Mouse (Mus musculus): ENCODE data around the gene Sox1. TPM values are rescaled to one million over a fixed set of nuclear protein-coding genes. Genes with fewer than 3 reads are reported as not detected.

Sox1 gene
- polyA plus RNA-seq, 1 experiment from 2014 or later, result 2.5 TPM

DNA sequence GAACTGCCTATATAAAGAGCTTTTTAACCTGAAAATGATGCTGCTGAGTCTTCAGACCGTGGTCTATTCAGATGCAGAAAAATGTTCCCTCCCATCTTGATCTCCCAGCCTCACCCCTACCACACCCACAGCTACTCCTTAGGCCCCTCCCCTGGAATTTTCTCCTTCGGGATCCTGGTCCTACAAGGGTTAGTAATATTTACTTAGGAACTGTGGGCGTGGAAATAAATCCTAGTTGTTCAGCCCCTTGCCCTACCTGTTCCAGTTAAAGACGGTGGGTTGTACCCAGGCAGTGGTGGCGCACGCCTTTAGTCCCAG lies 36.6 kb downstream of the Sox1 start:
- Histone ChIP-seq H3K27ac (peak overlapping the region; percentile 96), H3K36me3 (no peaks in the 10 kb centered on the region), H3K27me3 (ENCODE audit: insufficient read depth, poor library complexity, severe bottlenecking) (peaks cover 88% of the 10 kb centered on the region), H3K9me3 (no peaks in the 10 kb centered on the region), H3K4me1 (replicated peaks) (peaks cover 84% of the 10 kb centered on the region), H3K4me3 (peak overlapping the region; percentile 58)
- no peak for DNase-seq (ENCODE audit: low spot score)
- 52% methylated on average over 6 of the region's 6 CpGs for WGBS

DNA sequence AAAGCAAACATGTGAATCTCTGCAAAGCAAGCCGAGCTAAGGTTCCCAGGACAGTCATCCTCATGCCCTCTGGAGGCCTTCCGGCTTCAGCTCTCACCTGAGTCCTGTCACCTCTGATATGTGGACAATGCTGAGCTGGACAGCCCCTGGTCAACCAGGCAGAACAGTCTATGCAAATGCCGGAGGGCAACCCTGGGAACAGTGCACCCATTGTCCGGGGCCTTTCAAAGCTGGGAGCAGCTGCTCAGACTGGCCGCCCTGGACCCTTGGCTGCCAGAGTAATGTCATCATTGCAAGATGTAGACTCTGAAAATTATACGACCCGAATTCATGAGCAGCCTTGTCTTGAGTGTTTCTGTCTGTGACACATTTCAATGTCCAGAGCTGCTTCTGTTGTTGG lies 37.5 kb downstream of the Sox1 start:
- Histone ChIP-seq H3K36me3 (no peaks in the 10 kb centered on the region), H3K9me3 (no peaks in the 10 kb centered on the region), H3K27ac (peak overlapping the region; percentile 96), H3K4me3 (peak overlapping the region; percentile 20; the same call in 1 of the 2 replicates), H3K27me3 (ENCODE audit: insufficient read depth, poor library complexity, severe bottlenecking) (peaks cover 79% of the 10 kb centered on the region), H3K4me1 (replicated peaks) (peaks cover 77% of the 10 kb centered on the region)
- WGBS, result 16% methylated on average over 7 of the region's 7 CpGs
- peak; percentile 83 for DNase-seq (ENCODE audit: low spot score)

GRCm38 (mm10) chr8:12434771-12435170 lies 39.7 kb downstream of the Sox1 start:
- H3K4me3 ChIP-seq, result no peak overlapping the region
- peak overlapping the region; percentile 96 for H3K27ac ChIP-seq
- no peaks in the 10 kb centered on the region for H3K36me3 ChIP-seq
- H3K9me3 ChIP-seq, result no peaks in the 10 kb centered on the region
- DNase-seq (ENCODE audit: low spot score), result no peak
- peaks cover 60% of the 10 kb centered on the region for H3K27me3 ChIP-seq (ENCODE audit: insufficient read depth, poor library complexity, severe bottlenecking)
- H3K4me1 ChIP-seq (replicated peaks), result peaks cover 66% of the 10 kb centered on the region
- 75% methylated on average over 3 of the region's 3 CpGs for WGBS

GRCm38 (mm10) chr8:12438021-12438420 lies 42.9 kb downstream of the Sox1 start:
- Histone ChIP-seq H3K27ac (no peak overlapping the region), H3K4me1 (replicated peaks) (peaks cover 38% of the 10 kb centered on the region), H3K27me3 (ENCODE audit: insufficient read depth, poor library complexity, severe bottlenecking) (peaks cover 31% of the 10 kb centered on the region), H3K9me3 (no peaks in the 10 kb centered on the region), H3K4me3 (no peak overlapping the region), H3K36me3 (no peaks in the 10 kb centered on the region)
- no peak for DNase-seq (ENCODE audit: low spot score)
- 95% methylated on average over 6 of the region's 6 CpGs for WGBS

DNA sequence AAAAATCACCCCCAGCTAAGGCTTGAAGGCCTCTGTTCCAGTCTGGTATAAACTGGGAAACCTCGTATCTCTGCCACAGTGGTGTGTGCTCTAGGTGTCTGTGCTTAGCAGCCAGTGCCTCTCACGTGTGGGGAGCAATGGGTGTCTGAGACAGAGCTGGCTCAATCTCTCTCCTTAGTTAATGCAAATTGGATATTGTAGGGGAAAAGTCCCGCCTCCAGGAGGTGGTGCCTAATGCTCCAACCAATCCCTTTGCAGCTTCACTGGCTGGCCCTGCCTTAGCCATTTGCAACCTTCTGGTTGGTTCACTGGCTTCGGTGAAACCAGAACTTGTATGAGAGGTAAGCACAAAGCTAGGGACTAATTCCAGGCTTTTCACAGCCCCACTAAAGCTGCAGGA lies 43.9 kb downstream of the Sox1 start:
- peak; percentile 37 for DNase-seq (ENCODE audit: low spot score)
- Histone ChIP-seq H3K36me3 (no peaks in the 10 kb centered on the region), H3K9me3 (no peaks in the 10 kb centered on the region), H3K4me1 (replicated peaks) (peaks cover 27% of the 10 kb centered on the region), H3K4me3 (no peak overlapping the region), H3K27ac (peak overlapping the region; percentile 53; the same call in 1 of the 2 replicates), H3K27me3 (ENCODE audit: insufficient read depth, poor library complexity, severe bottlenecking) (peaks cover 20% of the 10 kb centered on the region)
- WGBS, result 39% methylated on average over 4 of the region's 4 CpGs

- DNase-seq (ENCODE audit: low spot score), result no peak
- no peaks in the 10 kb centered on the region for H3K9me3 ChIP-seq
- H3K36me3 ChIP-seq, result no peaks in the 10 kb centered on the region
- H3K4me3 ChIP-seq, result no peak overlapping the region
- 90% methylated on average over 10 of the region's 10 CpGs for WGBS
- H3K27me3 ChIP-seq (ENCODE audit: insufficient read depth, poor library complexity, severe bottlenecking), result peaks cover 21% of the 10 kb centered on the region
- 0 out of 2 replicates have a peak overlapping the region, but pooled peaks have one; percentile 24 for H3K27ac ChIP-seq
- H3K4me1 ChIP-seq (replicated peaks), result peaks cover 19% of the 10 kb centered on the region
Observed at GRCm38 (mm10) chr8:12439846-12440245, 44.8 kb downstream of the Sox1 start.

GRCm38 (mm10) chr8:12440997-12441396 lies 45.9 kb downstream of the Sox1 start:
- no peaks in the 10 kb centered on the region for H3K9me3 ChIP-seq
- no peak overlapping the region for H3K4me3 ChIP-seq
- peaks cover 23% of the 10 kb centered on the region for H3K27me3 ChIP-seq (ENCODE audit: insufficient read depth, poor library complexity, severe bottlenecking)
- no peak overlapping the region for H3K27ac ChIP-seq
- 93% methylated on average over 4 of the region's 4 CpGs for WGBS
- H3K36me3 ChIP-seq, result no peaks in the 10 kb centered on the region
- no peak for DNase-seq (ENCODE audit: low spot score)
- H3K4me1 ChIP-seq (replicated peaks), result peaks cover 24% of the 10 kb centered on the region

DNA sequence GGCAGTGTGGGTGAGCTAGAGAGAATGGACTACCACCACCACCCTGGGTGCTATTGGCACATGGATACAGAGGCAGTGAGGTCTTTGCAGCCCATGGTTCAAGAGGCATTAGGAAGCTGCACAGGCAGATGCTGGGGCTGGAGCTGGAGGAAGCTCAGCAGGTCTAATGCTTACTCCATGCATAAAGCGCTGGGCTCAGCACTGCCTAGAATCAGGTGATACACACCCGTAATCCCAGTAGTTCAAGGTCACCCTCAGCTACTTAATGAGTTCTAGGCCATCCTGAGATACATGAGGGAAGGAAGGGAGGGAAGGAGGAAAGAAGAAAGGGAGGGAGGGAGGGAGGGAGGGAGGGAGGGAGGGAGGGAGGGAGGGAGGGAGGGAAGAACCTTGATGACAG lies 50.2 kb downstream of the Sox1 start:
- 71% methylated on average over 2 of the region's 2 CpGs for WGBS
- H3K36me3 ChIP-seq, result no peaks in the 10 kb centered on the region
- H3K27ac ChIP-seq, result no peak overlapping the region
- no peak overlapping the region for H3K4me3 ChIP-seq
- peaks cover 45% of the 10 kb centered on the region for H3K27me3 ChIP-seq (ENCODE audit: insufficient read depth, poor library complexity, severe bottlenecking)
- 0 out of 2 replicates have a peak, but pooled peaks cover 3% of the 10 kb centered on the region for H3K9me3 ChIP-seq
- no peak for DNase-seq (ENCODE audit: low spot score)
- H3K4me1 ChIP-seq (replicated peaks), result peaks cover 22% of the 10 kb centered on the region

DNA sequence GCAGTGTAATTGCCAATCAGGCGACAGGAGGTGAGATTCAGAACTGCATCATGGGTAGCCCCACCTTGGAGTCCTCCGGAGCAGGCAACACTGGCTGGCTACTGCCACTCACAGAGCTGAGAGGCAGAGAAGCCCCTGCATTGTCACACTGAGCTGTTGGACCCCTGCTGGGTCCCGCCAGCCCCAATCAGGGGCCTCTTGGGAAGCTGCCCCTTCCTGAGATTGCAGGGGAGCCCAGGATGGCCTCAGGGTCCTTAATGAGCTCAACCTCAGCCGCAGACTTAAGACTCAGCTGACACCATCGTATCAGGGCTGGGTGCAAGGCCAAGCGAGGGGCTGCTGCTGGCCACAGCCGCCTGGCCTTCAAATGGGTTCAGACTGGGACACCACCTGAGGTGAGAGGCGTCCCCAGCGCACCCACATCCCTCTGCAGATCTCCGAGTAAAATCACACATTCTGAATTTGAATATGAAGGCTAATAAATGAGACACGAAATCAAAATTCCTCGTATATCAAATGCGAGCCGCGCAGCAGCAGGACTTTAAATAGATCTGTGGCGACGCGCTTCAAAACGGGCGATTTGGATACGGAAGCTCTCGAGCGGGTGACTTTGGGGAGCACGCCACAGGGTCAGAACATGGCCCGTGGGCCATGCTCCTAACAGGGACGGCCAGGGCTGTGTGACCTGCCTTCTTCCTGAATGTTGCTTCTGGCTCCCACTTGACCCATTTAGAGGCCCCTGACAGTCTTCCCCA lies 51.0 kb downstream of the Sox1 start:
- H3K27me3 ChIP-seq (ENCODE audit: insufficient read depth, poor library complexity, severe bottlenecking), result peaks cover 45% of the 10 kb centered on the region
- peaks cover 22% of the 10 kb centered on the region for H3K4me1 ChIP-seq (replicated peaks)
- 3% methylated on average over 26 of the region's 26 CpGs for WGBS
- H3K36me3 ChIP-seq, result no peaks in the 10 kb centered on the region
- H3K27ac ChIP-seq, result peak overlapping the region; percentile 80
- H3K4me3 ChIP-seq, result peak overlapping the region; percentile 39
- H3K9me3 ChIP-seq, result 0 out of 2 replicates have a peak, but pooled peaks cover 3% of the 10 kb centered on the region
- peak; percentile 23 for DNase-seq (ENCODE audit: low spot score)

Other genes starting within 250 kb of the Sox1 start
- gene A230072I06Rik, start 116.5 kb upstream of the Sox1 start, polyA plus RNA-seq (2016; fragmentation: Nextera tagmentation; extraction: Ambion mirVana), result not detected in 2 replicates
- gene Spaca7, start 177.7 kb downstream of the Sox1 start, polyA plus RNA-seq (2016; fragmentation: Nextera tagmentation; extraction: Ambion mirVana), result not detected in 2 replicates